Mouse (Mus musculus): Measurements from ENCODE around the gene Ctnnd2. TPM values are rescaled to one million over a fixed set of nuclear protein-coding genes. Genes with fewer than 3 reads are reported as not detected.

The Ctnnd2 gene
- polyA plus RNA-seq, 1 experiment from 2014 or later: 0.16 TPM

DNA sequence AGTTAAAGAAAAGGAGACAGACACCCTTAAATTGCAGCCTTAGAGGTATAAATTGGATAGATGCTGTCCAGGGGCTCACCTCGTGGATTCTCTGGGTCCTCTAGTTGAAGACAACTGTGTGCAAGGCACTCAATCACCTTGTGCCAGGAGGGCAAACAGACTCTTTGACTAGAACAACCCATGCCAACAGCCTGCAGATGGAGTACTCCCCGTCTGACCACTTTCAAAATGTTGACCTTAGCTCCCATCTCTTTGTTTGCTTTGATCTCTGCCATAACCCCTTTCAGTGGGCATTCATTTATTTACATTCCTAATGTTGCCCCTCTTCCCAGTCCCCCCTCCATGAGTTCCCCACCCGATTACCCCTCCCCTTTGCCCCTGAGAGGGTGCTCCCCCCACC is 891.3 kb downstream of the Ctnnd2 start:
- Histone ChIP-seq H3K4me1 (replicated peaks) (no peaks in the 10 kb centered on the region), H3K36me3 (replicated peaks) (no peaks in the 10 kb centered on the region), H3K9ac (no peak overlapping the region), H3K27ac (replicated peaks) (no peak overlapping the region), H3K4me3 (replicated peaks) (no peak overlapping the region), H3K4me2 (no peak overlapping the region), H3K27me3 (no peaks in the 10 kb centered on the region), H3K9me3 (replicated peaks) (no peaks in the 10 kb centered on the region)
- no peak for ATAC-seq (ENCODE audit: insufficient read depth)
- WGBS (ENCODE audit: insufficient replicate concordance): 40% methylated on average over 3 of the region's 3 CpGs

DNA sequence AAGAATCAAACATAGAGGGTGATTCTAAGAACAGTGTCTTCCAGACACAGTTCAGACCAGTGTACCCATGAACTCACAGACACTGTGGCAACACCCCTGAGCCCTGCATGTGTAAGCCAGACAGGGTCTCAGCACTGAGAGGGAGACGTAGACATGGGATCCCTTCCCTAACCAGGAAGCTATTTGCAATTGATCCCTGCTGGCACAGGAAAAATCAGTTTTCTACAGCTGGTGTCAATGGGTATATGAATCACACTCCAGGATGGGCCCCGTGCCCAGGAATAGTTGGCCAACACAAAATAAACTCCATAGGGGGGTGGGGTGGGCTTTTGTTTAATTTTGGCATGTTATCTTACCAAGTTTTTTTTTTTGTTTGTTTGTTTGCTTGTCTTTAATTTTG is 895.7 kb downstream of the Ctnnd2 start:
- Histone ChIP-seq H3K4me3 (replicated peaks) (no peak overlapping the region), H3K9ac (no peak overlapping the region), H3K4me2 (no peak overlapping the region), H3K4me1 (replicated peaks) (no peaks in the 10 kb centered on the region), H3K27ac (replicated peaks) (no peak overlapping the region), H3K36me3 (replicated peaks) (no peaks in the 10 kb centered on the region), H3K9me3 (replicated peaks) (no peaks in the 10 kb centered on the region), H3K27me3 (no peaks in the 10 kb centered on the region)
- WGBS (ENCODE audit: insufficient replicate concordance): 36% methylated on average over 2 of the region's 2 CpGs
- no peak for ATAC-seq (ENCODE audit: insufficient read depth)

DNA sequence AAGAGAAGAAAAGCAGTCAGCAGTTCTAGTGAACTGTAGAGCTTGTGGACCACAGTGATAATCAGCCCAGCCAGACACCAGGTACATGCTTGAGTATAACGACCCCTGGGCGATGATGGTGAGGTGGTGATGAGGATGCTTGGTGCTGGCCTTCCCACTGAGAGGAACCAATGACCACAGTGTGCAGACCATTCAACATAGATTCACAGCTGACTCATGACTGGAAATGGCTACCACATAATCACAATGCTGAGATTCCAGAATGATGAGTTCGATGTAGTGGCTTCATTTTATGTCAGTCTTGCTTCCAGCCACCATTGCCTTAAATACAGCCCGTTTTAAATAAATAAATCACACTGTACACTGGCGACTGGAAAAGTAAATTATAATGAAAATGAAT is 897.9 kb downstream of the Ctnnd2 start:
- Histone ChIP-seq H3K9me3 (replicated peaks) (no peaks in the 10 kb centered on the region), H3K27ac (replicated peaks) (no peak overlapping the region), H3K4me2 (no peak overlapping the region), H3K4me1 (replicated peaks) (no peaks in the 10 kb centered on the region), H3K36me3 (replicated peaks) (no peaks in the 10 kb centered on the region), H3K9ac (no peak overlapping the region), H3K27me3 (no peaks in the 10 kb centered on the region), H3K4me3 (replicated peaks) (no peak overlapping the region)
- 59% methylated on average over 5 of the region's 5 CpGs for WGBS (ENCODE audit: insufficient replicate concordance)
- no peak for ATAC-seq (ENCODE audit: insufficient read depth)
